Mouse (Mus musculus): ENCODE measurements at regions not wholly inside any gene's neighbourhood (a gene's known extent, or its start where the extent isn't known, plus 50 kb on each side); places are given as distances from the start of the nearest gene placed in this dataset.

- ATAC-seq (ENCODE audit: insufficient read depth) (no peak), DNase-seq (ENCODE audit: low read depth in 3 of 3, low spot score in 3 of 3) (no peak)
- Histone ChIP-seq H3K27me3 (ENCODE audit: control insufficient read depth, insufficient read depth, low read length) (no peaks in the 10 kb centered on the region), H3K27ac (no peak overlapping the region), H3K4me2 (ENCODE audit: low read depth) (no peak overlapping the region), H3K4me1 (replicated peaks; ENCODE audit: control insufficient read depth in 2 of 2, insufficient read depth in 2 of 2, low read length in 1 of 2) (no peaks in the 10 kb centered on the region), H3K9ac (replicated peaks) (no peak overlapping the region), H3K9me3 (ENCODE audit: control insufficient read depth, low read length) (no peaks in the 10 kb centered on the region), H3K4me3 (ENCODE audit: insufficient read depth in 1 of 2, low read depth in 2 of 2, low read length in 2 of 2) (no peak overlapping the region), H3K36me3 (replicated peaks; ENCODE audit: control insufficient read depth, insufficient read depth, low read depth) (no peaks in the 10 kb centered on the region)
- WGBS (ENCODE audit: insufficient replicate concordance), result 50% methylated on average over 6 of the region's 6 CpGs
- TF ChIP-seq CTCF (IDR thresholded peaks at IDR 0.05; ENCODE audit: low read depth), result no peak
- TF ChIP-seq EP300 (IDR thresholded peaks at IDR 0.05; ENCODE audit: low read depth), result no peak
These were observed 229.1 kb upstream of the Sulf2 start for GRCm38 (mm10) chr2:166384583-166384982.

DNA sequence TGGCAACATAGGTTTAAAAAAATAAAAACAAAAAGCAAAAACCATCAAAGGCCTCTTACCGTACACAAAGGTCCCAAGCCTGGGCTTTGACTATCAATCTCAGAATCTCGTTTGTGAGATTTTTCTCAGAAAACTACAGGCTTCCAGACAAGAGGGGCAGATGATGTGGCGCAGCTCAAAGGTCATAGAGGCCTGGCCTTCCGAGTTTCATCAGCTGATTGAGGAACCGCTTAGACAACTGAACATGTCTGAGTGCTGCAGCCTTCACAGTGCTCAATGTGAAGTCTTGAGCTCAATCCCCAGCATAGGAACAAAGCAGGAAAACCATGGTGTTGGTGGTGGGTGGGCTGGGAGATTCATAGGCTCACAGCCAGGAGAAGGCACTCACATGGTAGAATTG lies 227.9 kb upstream of the Sulf2 start:
- no peaks in the 10 kb centered on the region for H3K27me3 ChIP-seq (ENCODE audit: control insufficient read depth, insufficient read depth, low read length)
- no peak for TF ChIP-seq CTCF (IDR thresholded peaks at IDR 0.05; ENCODE audit: low read depth)
- TF ChIP-seq EP300 (IDR thresholded peaks at IDR 0.05; ENCODE audit: low read depth), result no peak
- no peak overlapping the region for H3K9ac ChIP-seq (replicated peaks)
- H3K4me2 ChIP-seq (ENCODE audit: low read depth), result no peak overlapping the region
- no peaks in the 10 kb centered on the region for H3K36me3 ChIP-seq (replicated peaks; ENCODE audit: control insufficient read depth, insufficient read depth, low read depth)
- H3K4me3 ChIP-seq (ENCODE audit: insufficient read depth in 1 of 2, low read depth in 2 of 2, low read length in 2 of 2), result no peak overlapping the region
- H3K4me1 ChIP-seq (replicated peaks; ENCODE audit: control insufficient read depth in 2 of 2, insufficient read depth in 2 of 2, low read length in 1 of 2), result no peaks in the 10 kb centered on the region
- WGBS (ENCODE audit: insufficient replicate concordance), result 66% methylated on average over 5 of the region's 5 CpGs
- no peak overlapping the region for H3K27ac ChIP-seq
- no peak for ATAC-seq (ENCODE audit: insufficient read depth)
- no peaks in the 10 kb centered on the region for H3K9me3 ChIP-seq (ENCODE audit: control insufficient read depth, low read length)
- no peak for DNase-seq (ENCODE audit: low read depth in 3 of 3, low spot score in 3 of 3)

DNA sequence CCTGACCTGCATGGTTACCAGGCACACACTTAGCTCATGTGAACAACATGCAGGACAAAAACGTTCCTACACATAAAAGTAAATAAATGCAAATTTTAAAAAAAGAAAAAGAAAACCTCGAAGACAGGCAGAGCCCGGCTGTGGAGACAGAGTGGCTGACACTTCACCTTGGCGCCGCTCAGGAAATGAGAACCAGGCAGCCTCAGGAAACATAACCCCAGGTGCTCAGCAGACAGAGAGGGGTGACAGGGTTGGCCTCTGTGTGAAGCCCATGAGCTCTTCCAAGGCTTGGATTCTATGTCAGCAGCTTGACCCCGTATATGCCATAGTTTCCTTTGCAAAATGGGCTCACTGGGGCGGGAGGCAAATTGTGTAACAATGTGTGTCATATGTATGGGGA lies 226.7 kb upstream of the Sulf2 start:
- H3K9ac ChIP-seq (replicated peaks), result no peak overlapping the region
- H3K4me1 ChIP-seq (replicated peaks; ENCODE audit: control insufficient read depth in 2 of 2, insufficient read depth in 2 of 2, low read length in 1 of 2), result no peaks in the 10 kb centered on the region
- H3K9me3 ChIP-seq (ENCODE audit: control insufficient read depth, low read length), result no peaks in the 10 kb centered on the region
- no peak for TF ChIP-seq EP300 (IDR thresholded peaks at IDR 0.05; ENCODE audit: low read depth)
- TF ChIP-seq CTCF (IDR thresholded peaks at IDR 0.05; ENCODE audit: low read depth), result no peak
- 58% methylated on average over 7 of the region's 7 CpGs for WGBS (ENCODE audit: insufficient replicate concordance)
- no peak overlapping the region for H3K4me2 ChIP-seq (ENCODE audit: low read depth)
- H3K4me3 ChIP-seq (ENCODE audit: insufficient read depth in 1 of 2, low read depth in 2 of 2, low read length in 2 of 2), result no peak overlapping the region
- H3K27me3 ChIP-seq (ENCODE audit: control insufficient read depth, insufficient read depth, low read length), result no peaks in the 10 kb centered on the region
- DNase-seq (ENCODE audit: low read depth in 3 of 3, low spot score in 3 of 3) (no peak), ATAC-seq (ENCODE audit: insufficient read depth) (no peak)
- no peak overlapping the region for H3K27ac ChIP-seq
- H3K36me3 ChIP-seq (replicated peaks; ENCODE audit: control insufficient read depth, insufficient read depth, low read depth), result no peaks in the 10 kb centered on the region

GRCm38 (mm10) chr2:166380854-166381253 lies 225.4 kb upstream of the Sulf2 start:
- no peaks in the 10 kb centered on the region for H3K4me1 ChIP-seq (replicated peaks; ENCODE audit: control insufficient read depth in 2 of 2, insufficient read depth in 2 of 2, low read length in 1 of 2)
- H3K9ac ChIP-seq (replicated peaks), result no peak overlapping the region
- DNase-seq (ENCODE audit: low read depth in 3 of 3, low spot score in 3 of 3) (no peak), ATAC-seq (ENCODE audit: insufficient read depth) (no peak)
- no peaks in the 10 kb centered on the region for H3K27me3 ChIP-seq (ENCODE audit: control insufficient read depth, insufficient read depth, low read length)
- no peaks in the 10 kb centered on the region for H3K9me3 ChIP-seq (ENCODE audit: control insufficient read depth, low read length)
- no peak for TF ChIP-seq CTCF (IDR thresholded peaks at IDR 0.05; ENCODE audit: low read depth)
- no peak for TF ChIP-seq EP300 (IDR thresholded peaks at IDR 0.05; ENCODE audit: low read depth)
- 52% methylated on average over 9 of the region's 9 CpGs for WGBS (ENCODE audit: insufficient replicate concordance)
- no peak overlapping the region for H3K27ac ChIP-seq
- H3K4me2 ChIP-seq (ENCODE audit: low read depth), result no peak overlapping the region
- H3K36me3 ChIP-seq (replicated peaks; ENCODE audit: control insufficient read depth, insufficient read depth, low read depth), result no peaks in the 10 kb centered on the region
- H3K4me3 ChIP-seq (ENCODE audit: insufficient read depth in 1 of 2, low read depth in 2 of 2, low read length in 2 of 2), result no peak overlapping the region

GRCm38 (mm10) chr2:166378325-166378724 lies 222.9 kb upstream of the Sulf2 start:
- ATAC-seq (ENCODE audit: insufficient read depth) (no peak), DNase-seq (ENCODE audit: low read depth in 3 of 3, low spot score in 3 of 3) (no peak)
- Histone ChIP-seq H3K36me3 (replicated peaks; ENCODE audit: control insufficient read depth, insufficient read depth, low read depth) (no peaks in the 10 kb centered on the region), H3K4me1 (replicated peaks; ENCODE audit: control insufficient read depth in 2 of 2, insufficient read depth in 2 of 2, low read length in 1 of 2) (no peaks in the 10 kb centered on the region), H3K4me3 (ENCODE audit: insufficient read depth in 1 of 2, low read depth in 2 of 2, low read length in 2 of 2) (no peak overlapping the region), H3K27ac (no peak overlapping the region), H3K9me3 (ENCODE audit: control insufficient read depth, low read length) (no peaks in the 10 kb centered on the region), H3K9ac (replicated peaks) (no peak overlapping the region), H3K4me2 (ENCODE audit: low read depth) (no peak overlapping the region), H3K27me3 (ENCODE audit: control insufficient read depth, insufficient read depth, low read length) (no peaks in the 10 kb centered on the region)
- 31% methylated on average over 3 of the region's 3 CpGs for WGBS (ENCODE audit: insufficient replicate concordance)
- TF ChIP-seq EP300 (IDR thresholded peaks at IDR 0.05; ENCODE audit: low read depth) (no peak), CTCF (IDR thresholded peaks at IDR 0.05; ENCODE audit: low read depth) (no peak)
